Mouse (Mus musculus): ENCODE results near the gene Atg9b. TPM values are rescaled to one million over a fixed set of nuclear protein-coding genes. Genes with fewer than 3 reads are reported as not detected.
A peak's percentile ranks its signal among the peaks of the same experiment; 100 is the strongest.

The Atg9b gene
- polyA plus RNA-seq, 1 experiment from 2014 or later, result 0.72 TPM

DNA sequence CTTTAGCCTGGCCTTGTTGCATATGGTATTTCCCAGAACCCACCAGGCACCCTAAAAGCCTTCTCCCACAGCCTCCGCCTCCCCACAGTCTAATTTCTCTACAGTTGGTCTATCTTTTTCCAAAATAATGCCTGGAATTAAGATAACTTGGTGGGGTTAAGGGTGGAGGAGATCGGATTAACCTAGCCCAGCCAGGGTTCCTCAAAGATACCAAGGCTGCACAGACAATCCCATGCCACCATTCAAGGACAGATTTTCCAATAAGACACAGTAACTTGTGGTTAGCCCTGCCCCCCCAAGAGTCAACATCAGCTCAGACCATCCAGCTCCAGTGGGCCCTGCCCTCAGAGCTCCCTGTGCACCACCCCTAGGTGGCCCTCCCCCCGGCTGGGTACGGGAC is 11.4 kb downstream of the Atg9b start:
- Histone ChIP-seq H3K9ac (replicated peaks; ENCODE audit: low read length) (no peak overlapping the region), H3K4me2 (ENCODE audit: low read length) (no peak overlapping the region), H3K4me3 (replicated peaks; ENCODE audit: low read depth, low read length) (no peak overlapping the region), H3K4me1 (ENCODE audit: control insufficient read depth, insufficient read depth, low read length) (peaks cover 12% of the 10 kb centered on the region; the same call in 1 of the 2 replicates), H3K27me3 (ENCODE audit: control insufficient read depth, insufficient read depth, low read length) (no peaks in the 10 kb centered on the region), H3K27ac (replicated peaks; ENCODE audit: low read depth, low read length) (no peak overlapping the region), H3K9me3 (ENCODE audit: control insufficient read depth, low read length) (no peaks in the 10 kb centered on the region), H3K36me3 (ENCODE audit: control insufficient read depth, insufficient read depth, low read length) (no peaks in the 10 kb centered on the region)
- 90% methylated on average over 4 of the region's 4 CpGs for WGBS
- no peak for ATAC-seq (ENCODE audit: low FRiP score, low TSS enrichment)
- DNase-seq, result no peak

DNA sequence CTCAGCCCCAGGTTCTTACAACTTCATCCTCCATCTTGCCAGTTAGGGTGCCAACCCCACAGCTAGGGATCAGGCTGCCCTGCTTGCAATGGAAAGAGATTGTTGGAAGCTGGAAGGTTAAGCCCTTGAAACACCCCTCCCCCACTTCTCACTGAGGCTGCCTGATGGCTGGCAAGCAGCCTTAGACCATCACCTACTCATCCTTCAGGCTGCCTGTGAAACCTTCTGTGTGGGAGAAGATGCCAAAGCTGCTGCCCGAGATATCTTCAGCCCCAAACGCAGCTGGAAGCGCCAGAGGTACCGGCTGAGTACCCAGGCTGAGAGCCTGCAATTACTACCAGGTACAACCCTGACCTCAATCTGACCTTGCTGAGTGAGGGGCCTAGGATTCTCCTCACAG is 12.4 kb downstream of the Atg9b start:
- H3K9ac ChIP-seq (replicated peaks; ENCODE audit: low read length), result no peak overlapping the region
- no peaks in the 10 kb centered on the region for H3K36me3 ChIP-seq (ENCODE audit: control insufficient read depth, insufficient read depth, low read length)
- H3K4me3 ChIP-seq (replicated peaks; ENCODE audit: low read depth, low read length), result no peak overlapping the region
- no peaks in the 10 kb centered on the region for H3K9me3 ChIP-seq (ENCODE audit: control insufficient read depth, low read length)
- ATAC-seq (ENCODE audit: low FRiP score, low TSS enrichment) (no peak), DNase-seq (no peak)
- no peak overlapping the region for H3K4me2 ChIP-seq (ENCODE audit: low read length)
- peaks cover 12% of the 10 kb centered on the region; the same call in 1 of the 2 replicates for H3K4me1 ChIP-seq (ENCODE audit: control insufficient read depth, insufficient read depth, low read length)
- WGBS, result 82% methylated on average over 4 of the region's 4 CpGs
- H3K27me3 ChIP-seq (ENCODE audit: control insufficient read depth, insufficient read depth, low read length), result no peaks in the 10 kb centered on the region
- no peak overlapping the region for H3K27ac ChIP-seq (replicated peaks; ENCODE audit: low read depth, low read length)

DNA sequence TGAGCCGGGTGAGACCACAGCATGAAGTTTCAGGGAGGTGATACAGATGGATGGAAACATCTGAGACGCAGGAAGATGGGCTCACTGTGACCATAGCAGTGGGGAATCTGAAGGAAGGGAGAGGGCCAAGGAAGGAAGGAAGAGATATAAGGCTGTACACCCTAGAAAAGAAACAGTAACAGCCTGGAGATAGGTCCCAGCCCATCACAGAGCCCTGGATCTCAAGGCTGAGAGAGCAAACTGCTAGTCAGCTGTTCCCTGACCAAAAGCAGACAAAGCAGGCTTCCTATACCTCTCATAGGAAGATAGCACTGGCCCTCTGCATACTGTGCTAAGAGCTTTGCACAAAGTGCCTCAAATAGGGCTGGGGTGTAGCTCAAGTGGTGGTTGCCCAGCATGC is 13.2 kb downstream of the Atg9b start:
- Histone ChIP-seq H3K4me1 (ENCODE audit: control insufficient read depth, insufficient read depth, low read length) (peaks cover 7% of the 10 kb centered on the region; the same call in 1 of the 2 replicates), H3K9me3 (ENCODE audit: control insufficient read depth, low read length) (no peaks in the 10 kb centered on the region), H3K4me3 (replicated peaks; ENCODE audit: low read depth, low read length) (no peak overlapping the region), H3K27me3 (ENCODE audit: control insufficient read depth, insufficient read depth, low read length) (no peaks in the 10 kb centered on the region), H3K9ac (replicated peaks; ENCODE audit: low read length) (no peak overlapping the region), H3K4me2 (ENCODE audit: low read length) (no peak overlapping the region), H3K36me3 (ENCODE audit: control insufficient read depth, insufficient read depth, low read length) (no peaks in the 10 kb centered on the region), H3K27ac (replicated peaks; ENCODE audit: low read depth, low read length) (no peak overlapping the region)
- WGBS, result 82% methylated on average over 2 of the region's 2 CpGs
- ATAC-seq (ENCODE audit: low FRiP score, low TSS enrichment), result no peak
- DNase-seq, result no peak

DNA sequence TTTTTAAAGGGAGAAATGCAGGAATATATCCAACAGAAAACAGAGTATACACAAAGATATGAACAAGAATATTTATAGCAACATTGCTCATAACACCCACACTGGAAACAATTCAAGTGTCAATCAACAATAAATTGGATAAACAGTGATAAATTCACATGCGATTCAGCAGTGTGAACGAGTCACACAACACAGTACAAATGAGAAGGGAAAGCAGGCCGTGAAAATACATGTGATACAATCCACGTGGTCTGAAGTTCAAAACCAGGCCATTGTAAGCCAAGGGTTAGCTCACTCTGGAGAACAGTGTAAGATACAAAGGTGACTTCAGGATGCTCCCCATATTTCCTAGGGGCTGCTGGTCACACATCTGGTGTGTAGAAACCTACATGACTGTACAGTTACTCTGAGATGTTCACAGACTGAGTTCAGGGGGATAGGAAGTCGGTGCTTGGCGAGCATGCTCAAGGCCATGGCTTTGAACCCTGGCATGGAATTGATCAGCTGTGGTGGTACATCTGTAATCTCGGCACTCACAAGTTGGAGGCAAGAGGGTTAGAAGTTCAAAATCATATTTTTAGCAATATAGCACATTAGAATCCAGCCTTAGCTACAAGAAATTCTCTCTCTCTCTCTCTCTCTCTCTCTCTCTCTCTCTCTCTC is 17.1 kb downstream of the Atg9b start:
- Histone ChIP-seq H3K9me3 (ENCODE audit: control insufficient read depth, low read length) (no peaks in the 10 kb centered on the region), H3K27ac (replicated peaks; ENCODE audit: low read depth, low read length) (no peak overlapping the region), H3K4me3 (replicated peaks; ENCODE audit: low read depth, low read length) (no peak overlapping the region), H3K36me3 (ENCODE audit: control insufficient read depth, insufficient read depth, low read length) (no peaks in the 10 kb centered on the region), H3K4me1 (ENCODE audit: control insufficient read depth, insufficient read depth, low read length) (no peaks in the 10 kb centered on the region), H3K4me2 (ENCODE audit: low read length) (no peak overlapping the region), H3K27me3 (ENCODE audit: control insufficient read depth, insufficient read depth, low read length) (no peaks in the 10 kb centered on the region), H3K9ac (replicated peaks; ENCODE audit: low read length) (no peak overlapping the region)
- no peak for ATAC-seq (ENCODE audit: low FRiP score, low TSS enrichment)
- DNase-seq, result no peak
- 83% methylated on average over 7 of the region's 7 CpGs for WGBS

DNA sequence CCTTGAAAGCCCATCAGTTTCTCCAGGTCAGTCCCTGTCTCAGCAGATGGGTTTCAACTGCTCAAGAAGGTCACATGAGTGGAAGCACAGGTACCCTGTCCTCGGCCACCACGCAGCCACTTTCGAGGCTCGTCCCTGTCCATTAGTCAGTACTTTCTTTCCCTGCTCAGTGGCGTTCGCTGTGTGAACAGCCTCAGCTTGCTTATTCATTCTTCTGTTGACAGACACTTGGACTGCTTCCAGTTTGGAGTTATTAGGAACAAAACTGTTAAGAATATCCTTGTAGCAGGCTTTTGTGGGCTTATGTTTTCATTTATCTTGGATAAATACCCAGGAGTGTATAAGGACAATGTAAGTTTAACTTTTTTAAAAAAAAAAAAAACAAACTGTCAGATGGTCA is 17.7 kb downstream of the Atg9b start:
- no peak for ATAC-seq (ENCODE audit: low FRiP score, low TSS enrichment)
- Histone ChIP-seq H3K36me3 (ENCODE audit: control insufficient read depth, insufficient read depth, low read length) (no peaks in the 10 kb centered on the region), H3K4me2 (ENCODE audit: low read length) (no peak overlapping the region), H3K27me3 (ENCODE audit: control insufficient read depth, insufficient read depth, low read length) (no peaks in the 10 kb centered on the region), H3K9ac (replicated peaks; ENCODE audit: low read length) (no peak overlapping the region), H3K4me1 (ENCODE audit: control insufficient read depth, insufficient read depth, low read length) (no peaks in the 10 kb centered on the region), H3K27ac (replicated peaks; ENCODE audit: low read depth, low read length) (no peak overlapping the region), H3K4me3 (replicated peaks; ENCODE audit: low read depth, low read length) (no peak overlapping the region), H3K9me3 (ENCODE audit: control insufficient read depth, low read length) (no peaks in the 10 kb centered on the region)
- 53% methylated on average over 6 of the region's 6 CpGs for WGBS
- peak; percentile 42 for DNase-seq

DNA sequence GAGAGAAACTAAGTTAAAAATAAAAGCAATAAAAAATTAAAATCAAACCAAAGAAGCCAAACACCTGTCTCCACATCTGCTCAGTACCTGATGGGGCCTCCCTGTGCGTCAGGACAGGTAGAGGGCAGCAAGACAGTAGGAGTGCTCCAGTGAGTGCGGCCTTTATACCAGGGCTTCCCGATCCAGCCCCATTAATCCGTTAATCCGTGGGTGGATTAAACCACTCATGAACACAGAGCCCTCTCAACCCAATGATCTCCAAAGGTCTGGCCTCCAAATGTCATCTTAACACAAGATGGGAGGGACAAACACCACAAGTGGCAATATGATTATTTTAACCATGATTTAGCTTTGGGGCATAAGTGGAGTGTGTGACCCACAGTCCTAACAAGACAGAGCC is 18.1 kb downstream of the Atg9b start:
- H3K4me3 ChIP-seq (replicated peaks; ENCODE audit: low read depth, low read length), result no peak overlapping the region
- no peaks in the 10 kb centered on the region for H3K9me3 ChIP-seq (ENCODE audit: control insufficient read depth, low read length)
- DNase-seq (no peak), ATAC-seq (ENCODE audit: low FRiP score, low TSS enrichment) (no peak)
- H3K4me1 ChIP-seq (ENCODE audit: control insufficient read depth, insufficient read depth, low read length), result no peaks in the 10 kb centered on the region
- no peaks in the 10 kb centered on the region for H3K36me3 ChIP-seq (ENCODE audit: control insufficient read depth, insufficient read depth, low read length)
- 51% methylated on average over 5 of the region's 5 CpGs for WGBS
- H3K27me3 ChIP-seq (ENCODE audit: control insufficient read depth, insufficient read depth, low read length), result no peaks in the 10 kb centered on the region
- H3K9ac ChIP-seq (replicated peaks; ENCODE audit: low read length), result no peak overlapping the region
- H3K27ac ChIP-seq (replicated peaks; ENCODE audit: low read depth, low read length), result no peak overlapping the region
- H3K4me2 ChIP-seq (ENCODE audit: low read length), result no peak overlapping the region

DNA sequence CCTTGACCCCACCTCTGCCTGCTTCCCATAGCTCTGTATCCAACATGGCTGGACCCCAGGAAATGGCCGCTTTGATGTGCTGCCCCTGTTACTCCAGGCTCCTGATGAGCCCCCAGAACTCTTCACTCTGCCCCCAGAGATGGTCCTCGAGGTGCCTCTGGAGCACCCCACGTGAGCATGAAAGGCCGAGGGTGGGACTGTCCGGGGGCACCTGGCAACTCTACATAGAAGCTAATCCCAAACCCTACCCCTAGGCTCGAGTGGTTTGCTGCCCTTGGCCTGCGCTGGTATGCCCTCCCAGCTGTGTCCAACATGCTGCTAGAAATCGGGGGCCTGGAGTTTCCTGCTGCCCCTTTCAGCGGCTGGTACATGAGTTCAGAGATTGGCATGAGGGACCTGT is 22.2 kb downstream of the Atg9b start:
- Histone ChIP-seq H3K36me3 (ENCODE audit: control insufficient read depth, insufficient read depth, low read length) (no peaks in the 10 kb centered on the region), H3K27me3 (ENCODE audit: control insufficient read depth, insufficient read depth, low read length) (no peaks in the 10 kb centered on the region), H3K9ac (replicated peaks; ENCODE audit: low read length) (no peak overlapping the region), H3K4me2 (ENCODE audit: low read length) (no peak overlapping the region), H3K9me3 (ENCODE audit: control insufficient read depth, low read length) (no peaks in the 10 kb centered on the region), H3K27ac (replicated peaks; ENCODE audit: low read depth, low read length) (no peak overlapping the region), H3K4me1 (ENCODE audit: control insufficient read depth, insufficient read depth, low read length) (no peaks in the 10 kb centered on the region), H3K4me3 (replicated peaks; ENCODE audit: low read depth, low read length) (no peak overlapping the region)
- WGBS, result 78% methylated on average over 9 of the region's 9 CpGs
- ATAC-seq (ENCODE audit: low FRiP score, low TSS enrichment) (no peak), DNase-seq (no peak)

DNA sequence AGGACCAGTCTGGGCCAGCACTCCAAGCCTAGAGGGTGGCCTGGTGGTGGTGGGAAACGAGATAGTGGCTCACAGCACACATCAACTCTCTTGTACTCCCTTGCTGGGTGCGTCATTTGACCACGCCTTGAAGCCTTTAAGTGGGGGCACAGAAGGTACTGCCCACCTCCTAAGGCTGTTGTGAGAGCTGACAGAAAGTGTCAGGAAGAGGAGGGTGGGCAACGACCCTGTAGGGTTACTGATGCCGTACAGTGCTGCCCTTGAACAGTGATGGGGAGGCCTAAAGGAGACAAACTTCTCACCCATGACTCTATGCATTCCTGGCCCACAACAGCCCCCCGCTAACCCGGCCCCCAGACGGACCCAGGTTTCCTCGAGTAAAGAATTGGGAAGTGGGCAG is 25.5 kb downstream of the Atg9b start:
- WGBS, result 84% methylated on average over 9 of the region's 9 CpGs
- H3K27me3 ChIP-seq (ENCODE audit: control insufficient read depth, insufficient read depth, low read length), result no peaks in the 10 kb centered on the region
- no peaks in the 10 kb centered on the region for H3K4me1 ChIP-seq (ENCODE audit: control insufficient read depth, insufficient read depth, low read length)
- no peak overlapping the region for H3K9ac ChIP-seq (replicated peaks; ENCODE audit: low read length)
- DNase-seq (no peak), ATAC-seq (ENCODE audit: low FRiP score, low TSS enrichment) (no peak)
- H3K9me3 ChIP-seq (ENCODE audit: control insufficient read depth, low read length), result no peaks in the 10 kb centered on the region
- H3K27ac ChIP-seq (replicated peaks; ENCODE audit: low read depth, low read length), result no peak overlapping the region
- no peaks in the 10 kb centered on the region for H3K36me3 ChIP-seq (ENCODE audit: control insufficient read depth, insufficient read depth, low read length)
- no peak overlapping the region for H3K4me2 ChIP-seq (ENCODE audit: low read length)
- no peak overlapping the region for H3K4me3 ChIP-seq (replicated peaks; ENCODE audit: low read depth, low read length)

DNA sequence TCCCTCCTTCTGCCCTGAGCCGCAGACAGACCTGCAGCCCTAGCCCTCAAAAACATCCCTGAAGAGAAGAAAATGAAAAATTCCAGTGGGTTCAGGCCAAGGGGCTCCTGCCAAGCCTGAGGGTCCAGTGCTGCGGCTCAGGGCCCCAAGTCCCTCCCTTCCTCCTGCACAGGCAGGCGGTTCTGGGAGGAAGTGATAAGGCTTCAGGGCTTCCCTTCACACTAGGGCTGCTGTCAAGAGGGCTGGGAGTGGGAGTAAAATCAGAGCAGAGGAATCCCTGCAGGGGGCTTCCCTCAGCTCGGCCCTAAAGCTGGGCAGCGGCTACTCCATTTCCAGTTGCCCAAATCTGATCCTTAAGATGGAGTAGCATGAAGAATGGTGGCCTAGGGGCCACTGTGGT is 26.4 kb downstream of the Atg9b start:
- 54% methylated on average over 5 of the region's 5 CpGs for WGBS
- no peak overlapping the region for H3K4me3 ChIP-seq (replicated peaks; ENCODE audit: low read depth, low read length)

More for the DNA sequence above, 26.4 kb downstream of the Atg9b start:
- Histone ChIP-seq H3K4me2 (ENCODE audit: low read length) (no peak overlapping the region), H3K27ac (replicated peaks; ENCODE audit: low read depth, low read length) (no peak overlapping the region), H3K9ac (replicated peaks; ENCODE audit: low read length) (no peak overlapping the region), H3K9me3 (ENCODE audit: control insufficient read depth, low read length) (no peaks in the 10 kb centered on the region), H3K4me1 (ENCODE audit: control insufficient read depth, insufficient read depth, low read length) (no peaks in the 10 kb centered on the region), H3K36me3 (ENCODE audit: control insufficient read depth, insufficient read depth, low read length) (no peaks in the 10 kb centered on the region), H3K27me3 (ENCODE audit: control insufficient read depth, insufficient read depth, low read length) (no peaks in the 10 kb centered on the region)
- ATAC-seq (ENCODE audit: low FRiP score, low TSS enrichment), result no peak
- no peak for DNase-seq

Data from midbrain, embryonic 14.5 days (tissue).